Mouse (Mus musculus): ENCODE results near the gene Plac1. TPM values are rescaled to one million over a fixed set of nuclear protein-coding genes. Genes with fewer than 3 reads are reported as not detected.

The Plac1 gene
- total and polyA plus RNA-seq, 3 experiments: not detected

- Histone ChIP-seq H3K4me2 (ENCODE audit: insufficient read depth, low read depth, poor library complexity, severe bottlenecking) (no peak overlapping the region), H3K36me3 (replicated peaks in 1 of 2; ENCODE audit: control insufficient read depth in 1 of 2, insufficient read depth in 1 of 2, low read length in 1 of 2) (no peaks in the 10 kb centered on the region), H3K27ac (ENCODE audit: insufficient read depth, low read depth) (no peak overlapping the region), H3K9ac (ENCODE audit: insufficient read depth, low read depth) (no peak overlapping the region), H3K9me3 (replicated peaks; ENCODE audit: low read length) (no peaks in the 10 kb centered on the region), H3K4me3 (replicated peaks in 1 of 3; ENCODE audit: low read depth in 2 of 3, low read length in 2 of 3, poor library complexity in 1 of 3) (no peak overlapping the region), H3K27me3 (replicated peaks) (no peaks in the 10 kb centered on the region), H3K4me1 (ENCODE audit: control insufficient read depth in 1 of 2, insufficient read depth in 2 of 2) (no peaks in the 10 kb centered on the region), H3K79me2 (replicated peaks; ENCODE audit: control insufficient read depth, extremely low read depth, insufficient read depth, poor library complexity, severe bottlenecking) (no peaks in the 10 kb centered on the region)
- TF ChIP-seq MXI1 (IDR thresholded peaks at IDR 0.05; ENCODE audit: low read depth, low read length) (no peak), MAFK (IDR thresholded peaks at IDR 0.05; ENCODE audit: insufficient replicate concordance, low read length) (no peak), ETS1 (conservative IDR thresholded peaks at IDR 0.05; ENCODE audit: low read depth, low read length) (no peak), ZKSCAN1 (IDR thresholded peaks at IDR 0.05; ENCODE audit: borderline replicate concordance, low read depth, low read length) (no peak), ZC3H11A (IDR thresholded peaks at IDR 0.05; ENCODE audit: low read depth, low read length) (no peak), MAX (IDR thresholded peaks at IDR 0.05; ENCODE audit: low read length) (no peak), JUND (conservative IDR thresholded peaks at IDR 0.05; ENCODE audit: low read depth, low read length) (no peak), HCFC1 (IDR thresholded peaks at IDR 0.05; ENCODE audit: low read depth, low read length) (no peak), KAT2A (IDR thresholded peaks at IDR 0.05; ENCODE audit: insufficient replicate concordance, low read length) (no peak), POLR2AphosphoS2 (IDR thresholded peaks at IDR 0.05; ENCODE audit: low read depth, low read length) (no peak), ZNF384 (IDR thresholded peaks at IDR 0.05; ENCODE audit: low read depth, low read length) (no peak), ZMIZ1 (IDR thresholded peaks at IDR 0.05; ENCODE audit: low read depth, low read length) (no peak), CHD1 (IDR thresholded peaks at IDR 0.05; ENCODE audit: low read depth, low read length) (no peak), IRF4 (IDR thresholded peaks at IDR 0.05; ENCODE audit: low read depth, low read length) (no peak), E2F4 (IDR thresholded peaks at IDR 0.05; ENCODE audit: insufficient replicate concordance, low read depth, low read length) (no peak), RCOR1 (conservative IDR thresholded peaks at IDR 0.05; ENCODE audit: low read depth, low read length) (no peak), EP300 (IDR thresholded peaks at IDR 0.05; ENCODE audit: low read length) (no peak), SIN3A (IDR thresholded peaks at IDR 0.05; ENCODE audit: low read length) (no peak)
- dilution Hi-C loops (cut with MboI; ENCODE audit: extremely low pct_ligation_motif_present, extremely low pct_unique_long_range_greater_than_20kb, low sequenced_read_pairs) (no loop called here), in situ Hi-C loops (cut with MboI; ENCODE audit: low pct_ligation_motif_present, low pct_unique_long_range_greater_than_20kb, low sequenced_read_pairs) (no loop called here)
- DNase-seq (ENCODE audit: extremely low read depth): no peak
These were observed 193.0 kb downstream of the Plac1 start for GRCm38 (mm10) chrX:53046911-53047310.

- in situ Hi-C loops (cut with MboI; ENCODE audit: low pct_ligation_motif_present, low pct_unique_long_range_greater_than_20kb, low sequenced_read_pairs) (no loop called here), dilution Hi-C loops (cut with MboI; ENCODE audit: extremely low pct_ligation_motif_present, extremely low pct_unique_long_range_greater_than_20kb, low sequenced_read_pairs) (no loop called here)
- no peaks in the 10 kb centered on the region for H3K9me3 ChIP-seq (replicated peaks; ENCODE audit: low read length)
- no peaks in the 10 kb centered on the region for H3K36me3 ChIP-seq (replicated peaks in 1 of 2; ENCODE audit: control insufficient read depth in 1 of 2, insufficient read depth in 1 of 2, low read length in 1 of 2)
- no peaks in the 10 kb centered on the region for H3K4me1 ChIP-seq (ENCODE audit: control insufficient read depth in 1 of 2, insufficient read depth in 2 of 2)
- TF ChIP-seq PAX5 (IDR thresholded peaks at IDR 0.05; ENCODE audit: low read length): no peak
- TF ChIP-seq UBTF (IDR thresholded peaks at IDR 0.05; ENCODE audit: low read depth, low read length): no peak
- TF ChIP-seq ETS1 (conservative IDR thresholded peaks at IDR 0.05; ENCODE audit: low read depth, low read length): no peak
- no peak for TF ChIP-seq ZNF384 (IDR thresholded peaks at IDR 0.05; ENCODE audit: low read depth, low read length)
- TF ChIP-seq TBP (conservative IDR thresholded peaks at IDR 0.05; ENCODE audit: low read depth, low read length): no peak
- no peak for TF ChIP-seq HCFC1 (IDR thresholded peaks at IDR 0.05; ENCODE audit: low read depth, low read length)
- TF ChIP-seq MAFK (IDR thresholded peaks at IDR 0.05; ENCODE audit: insufficient replicate concordance, low read length): no peak
- TF ChIP-seq ZMIZ1 (IDR thresholded peaks at IDR 0.05; ENCODE audit: low read depth, low read length): no peak
- no peak for TF ChIP-seq IRF4 (IDR thresholded peaks at IDR 0.05; ENCODE audit: low read depth, low read length)
- no peak for TF ChIP-seq NRF1 (IDR thresholded peaks at IDR 0.05; ENCODE audit: low read depth, low read length)
- no peak for TF ChIP-seq USF1 (IDR thresholded peaks at IDR 0.05; ENCODE audit: low read depth, low read length)
- TF ChIP-seq USF2 (conservative IDR thresholded peaks at IDR 0.05; ENCODE audit: low read depth, low read length): no peak
- no peak for TF ChIP-seq E2F4 (IDR thresholded peaks at IDR 0.05; ENCODE audit: insufficient replicate concordance, low read depth, low read length)
- TF ChIP-seq NELFE (IDR thresholded peaks at IDR 0.05; ENCODE audit: low read depth, low read length): no peak
- no peak for TF ChIP-seq EP300 (IDR thresholded peaks at IDR 0.05; ENCODE audit: low read length)
- no peak for TF ChIP-seq ELF1 (IDR thresholded peaks at IDR 0.05; ENCODE audit: low read depth, low read length)
- TF ChIP-seq RAD21 (IDR thresholded peaks at IDR 0.05; ENCODE audit: low read depth, low read length): no peak
- no peak for TF ChIP-seq CHD2 (IDR thresholded peaks at IDR 0.05; ENCODE audit: low read length)
- H3K27ac ChIP-seq (ENCODE audit: insufficient read depth, low read depth): no peak overlapping the region
- H3K27me3 ChIP-seq (replicated peaks): no peaks in the 10 kb centered on the region
- no peak for DNase-seq (ENCODE audit: extremely low read depth)
- no peak overlapping the region for H3K9ac ChIP-seq (ENCODE audit: insufficient read depth, low read depth)
- no peaks in the 10 kb centered on the region for H3K79me2 ChIP-seq (replicated peaks; ENCODE audit: control insufficient read depth, extremely low read depth, insufficient read depth, poor library complexity, severe bottlenecking)
- H3K4me2 ChIP-seq (ENCODE audit: insufficient read depth, low read depth, poor library complexity, severe bottlenecking): no peak overlapping the region
- H3K4me3 ChIP-seq (replicated peaks in 1 of 3; ENCODE audit: low read depth in 2 of 3, low read length in 2 of 3, poor library complexity in 1 of 3): no peak overlapping the region
These were observed 193.9 kb downstream of the Plac1 start for GRCm38 (mm10) chrX:53046033-53046432.
